Mouse (Mus musculus) testis, postnatal 10 days (tissue): Measurements from ENCODE around the gene Tspan15.

Experiments used
- DNase-seq: peaks from one replicate; pipeline ENCODE4 v3.0.0; 2021; ENCODE audit warnings: low spot score

The Tspan15 gene

GRCm38 (mm10) chr10:62228126-62228525 is 2.9 kb downstream of the Tspan15 start:
- no peak for DNase-seq

- no peak for DNase-seq
Observed at GRCm38 (mm10) chr10:62225839-62226238, 5.2 kb downstream of the Tspan15 start.

DNA sequence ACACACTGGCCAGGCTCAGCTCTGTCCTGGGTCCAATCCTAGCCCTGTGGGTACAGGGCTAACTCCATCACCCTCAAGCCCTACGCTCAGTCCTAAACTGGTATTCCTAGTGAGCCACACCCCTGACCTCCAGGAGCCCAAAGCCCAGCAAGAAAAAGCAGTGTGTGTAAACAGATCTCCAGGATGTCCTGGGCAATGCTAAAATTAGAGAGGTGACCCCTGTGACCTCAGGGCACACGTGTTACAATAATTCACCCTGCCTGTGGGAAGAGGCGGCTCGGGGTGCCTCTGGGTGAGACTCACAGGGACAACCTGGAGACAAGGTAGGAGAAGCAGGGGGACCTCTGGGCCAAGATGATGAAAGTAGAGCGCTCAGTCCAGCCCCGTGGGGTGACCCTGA is 6.8 kb downstream of the Tspan15 start:
- DNase-seq = no peak

DNA sequence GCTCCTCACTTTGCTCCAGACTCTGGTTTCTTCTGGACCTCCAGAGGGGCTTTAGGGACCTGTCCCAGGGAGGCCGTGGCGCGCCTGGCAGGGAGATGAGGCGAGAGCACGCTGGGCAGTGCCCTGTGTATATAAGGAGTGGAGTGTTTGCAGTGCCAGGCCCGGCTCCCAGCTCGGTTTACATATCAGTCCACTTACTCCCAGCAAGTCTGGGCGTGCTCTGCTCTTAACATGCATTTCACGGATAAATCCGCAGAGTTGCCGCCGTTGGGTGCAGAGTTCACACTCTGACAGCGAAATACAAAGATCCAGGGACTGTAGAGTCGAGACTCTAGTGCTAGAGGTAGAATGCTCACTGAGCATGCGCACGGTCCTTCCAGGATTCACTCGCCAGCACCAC is 8.3 kb downstream of the Tspan15 start:
- DNase-seq = no peak

DNA sequence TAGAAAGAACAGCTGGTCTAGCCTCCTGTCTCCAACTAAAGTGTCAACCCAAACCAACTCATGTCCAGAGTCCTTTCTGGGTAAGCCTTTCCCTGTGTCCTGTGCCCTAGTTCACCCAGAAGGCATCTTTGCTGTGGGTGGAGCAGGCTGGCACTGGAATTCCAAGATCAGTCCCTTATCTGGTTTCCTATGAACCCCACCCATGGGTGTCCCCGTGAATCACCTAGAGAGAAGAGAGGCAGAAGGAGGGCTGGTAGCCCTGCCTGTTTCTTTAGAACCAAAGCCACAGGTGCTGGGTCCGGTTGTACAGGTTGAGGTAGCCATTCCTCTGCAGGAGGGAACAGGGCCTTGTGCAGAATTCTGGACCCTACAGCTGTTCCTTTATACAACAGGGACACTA is 9.4 kb downstream of the Tspan15 start:
- DNase-seq = no peak

DNA sequence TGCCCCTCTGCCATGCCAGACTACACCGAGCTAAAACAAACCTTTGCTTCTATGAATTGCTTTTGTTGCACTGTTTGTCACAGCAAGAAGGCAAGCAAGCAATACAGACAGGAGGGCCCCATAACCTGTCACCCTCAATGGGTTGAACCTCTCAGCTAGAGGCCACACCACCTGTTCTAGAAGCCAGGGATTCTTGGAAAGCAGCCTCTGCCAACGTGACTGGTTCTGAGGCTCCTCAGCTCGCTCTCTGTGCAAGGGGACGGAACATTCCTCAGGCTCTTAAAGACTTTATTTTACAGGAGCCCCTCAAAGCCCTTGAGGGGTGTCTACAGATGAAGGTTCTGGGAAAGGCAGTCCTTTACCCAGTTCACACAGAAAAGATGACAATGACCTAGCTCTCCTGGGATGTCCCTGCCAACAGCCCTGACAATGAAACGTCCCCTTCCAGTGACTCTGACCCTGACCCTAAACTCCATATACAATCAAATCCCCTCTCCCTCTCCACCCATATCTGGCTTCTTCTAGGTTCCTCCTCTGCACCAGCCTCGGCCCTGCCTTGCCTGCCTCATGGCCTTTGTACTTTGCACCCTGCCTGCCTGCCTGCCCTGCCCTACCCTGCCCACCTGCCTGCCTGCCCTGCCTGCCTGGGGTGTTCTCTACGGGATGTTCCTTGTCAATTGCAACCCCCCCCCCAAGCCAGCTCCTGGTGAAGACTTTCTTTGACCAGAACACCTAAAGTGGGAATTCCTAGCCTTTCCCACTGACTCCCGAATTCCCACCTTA is 10.1 kb downstream of the Tspan15 start:
- DNase-seq = no peak

GRCm38 (mm10) chr10:62218789-62219172 is 12.3 kb downstream of the Tspan15 start:
- no peak for DNase-seq

DNA sequence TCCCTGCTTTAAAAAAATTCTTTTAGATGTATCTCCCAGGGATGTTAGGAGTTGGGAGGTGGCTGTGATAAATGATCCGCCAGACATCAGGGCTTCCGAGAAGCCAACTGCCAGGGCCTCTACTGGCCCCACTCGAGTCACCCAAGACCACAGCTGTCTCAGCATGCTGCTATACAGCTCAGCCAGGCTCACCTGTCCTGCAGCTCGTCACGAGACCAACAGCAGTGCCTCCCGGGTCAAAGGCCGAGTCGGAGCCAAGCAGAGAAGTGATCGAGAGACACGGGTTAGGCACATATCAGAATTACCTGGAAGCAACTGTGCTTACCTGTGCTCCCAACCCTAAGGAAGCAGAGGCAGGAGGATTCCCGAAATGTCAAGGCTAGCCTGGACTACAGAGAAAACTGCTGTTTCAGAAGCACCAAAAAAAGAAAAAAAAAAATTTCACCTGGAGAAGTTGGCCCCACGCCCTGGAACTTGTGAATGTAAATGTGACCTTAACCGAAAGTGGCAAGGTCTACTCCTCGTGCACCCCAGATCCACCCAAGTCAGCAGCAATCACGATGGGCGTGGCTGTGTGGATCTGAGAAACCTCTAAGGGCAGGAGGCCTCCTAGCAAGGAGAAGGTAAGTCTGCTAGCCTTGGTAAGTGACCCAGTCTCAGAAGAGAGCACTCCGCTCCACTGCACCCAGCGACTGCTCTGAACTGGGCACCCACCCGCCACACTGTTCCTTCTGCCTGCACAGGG is 12.8 kb downstream of the Tspan15 start:
- no peak for DNase-seq

DNA sequence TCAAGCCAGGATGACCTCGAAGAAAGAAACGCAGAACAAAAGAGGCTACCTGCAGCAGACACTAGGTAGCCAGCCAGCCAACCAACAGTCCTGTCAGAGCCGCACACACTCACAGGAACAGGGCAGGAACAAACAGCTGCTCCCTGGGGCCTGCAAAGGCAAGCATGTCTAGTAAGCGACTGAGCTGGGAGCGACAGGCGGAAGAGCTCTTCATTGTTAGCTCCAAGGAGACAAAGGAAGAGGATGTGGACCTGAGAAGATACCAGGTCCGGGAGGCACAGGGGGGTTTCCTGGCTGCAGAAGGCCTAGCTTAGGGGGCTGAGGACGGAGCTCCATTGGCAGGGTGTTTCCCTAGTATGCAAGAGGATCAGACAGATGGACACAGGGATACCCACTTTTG is 13.9 kb downstream of the Tspan15 start:
- DNase-seq = no peak

GRCm38 (mm10) chr10:62216595-62216994 is 14.5 kb downstream of the Tspan15 start:
- DNase-seq = no peak

- no peak for DNase-seq
Observed at GRCm38 (mm10) chr10:62215633-62216032, 15.4 kb downstream of the Tspan15 start.

DNA sequence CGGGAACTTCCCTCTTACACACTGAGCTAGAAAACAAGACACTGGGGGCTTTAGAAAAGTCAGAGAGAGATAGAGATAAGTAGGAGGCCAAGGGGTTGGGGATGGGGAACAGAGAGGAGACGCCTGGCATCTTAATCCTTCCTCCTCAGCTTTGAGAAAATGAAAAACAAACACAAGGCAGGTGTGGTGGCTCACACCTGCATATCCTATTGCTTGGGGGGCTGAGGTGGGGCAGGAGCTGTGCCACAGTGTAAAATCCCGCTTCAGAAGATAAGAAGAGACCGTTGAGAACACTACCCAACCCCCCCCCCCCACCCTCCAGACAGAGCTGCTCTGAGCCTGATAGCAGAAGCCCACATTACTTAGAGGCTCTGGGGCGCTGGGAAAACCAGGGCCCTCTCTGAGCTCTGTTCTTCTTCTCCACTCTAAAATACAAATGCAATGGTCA is 15.9 kb downstream of the Tspan15 start:
- DNase-seq = no peak

GRCm38 (mm10) chr10:62211310-62211709 is 19.7 kb downstream of the Tspan15 start:
- DNase-seq = no peak

DNA sequence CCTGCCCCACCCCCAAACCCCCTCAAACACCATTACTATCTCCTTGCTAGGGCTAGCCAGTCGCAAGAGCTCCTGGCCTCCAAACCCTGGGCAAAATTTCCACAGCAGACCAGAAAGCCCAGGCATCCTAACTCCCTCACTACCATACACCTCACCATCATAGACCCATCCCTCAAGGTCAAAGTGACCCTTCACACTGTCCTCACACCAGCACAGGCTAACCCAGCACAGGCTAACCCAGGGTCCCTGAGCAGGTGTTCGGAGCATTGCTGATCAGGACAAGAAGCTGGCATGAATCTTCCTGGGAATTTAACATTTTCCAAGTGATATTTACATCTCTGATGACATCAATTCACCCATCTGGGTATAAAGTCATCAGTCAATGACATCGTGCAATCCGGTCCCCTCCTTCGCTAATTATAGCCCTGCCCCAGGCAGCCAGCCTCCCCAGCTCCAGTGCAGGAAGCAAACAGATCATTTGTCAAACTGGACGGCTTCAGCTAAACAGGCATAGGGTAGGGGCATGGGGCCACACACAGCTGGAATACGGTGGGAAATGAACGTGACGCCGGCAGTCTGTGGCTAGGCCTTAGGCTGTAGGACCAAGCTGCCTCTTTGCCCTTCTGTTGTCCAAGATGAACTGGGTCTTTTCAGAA is 22.7 kb downstream of the Tspan15 start:
- DNase-seq = no peak

DNA sequence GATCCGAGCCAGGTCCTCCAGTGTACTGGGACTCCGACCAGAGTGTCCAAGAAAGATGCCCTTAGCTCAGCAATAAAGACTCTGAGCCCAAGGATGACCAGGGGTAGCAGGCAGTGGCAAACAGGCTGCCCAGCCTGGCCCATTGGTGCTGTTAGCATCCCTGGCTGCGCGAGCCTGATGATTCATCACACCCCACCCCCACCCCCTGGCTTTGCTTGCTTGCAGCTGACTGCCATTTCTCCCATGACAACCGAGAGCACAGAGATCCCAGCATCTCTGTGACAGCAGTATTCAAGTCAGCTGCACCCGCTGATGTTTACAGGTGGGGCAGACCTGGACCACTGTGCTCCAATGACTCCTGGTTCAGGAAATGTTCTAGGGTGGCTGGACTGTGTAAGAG is 28.5 kb downstream of the Tspan15 start:
- no peak for DNase-seq

DNA sequence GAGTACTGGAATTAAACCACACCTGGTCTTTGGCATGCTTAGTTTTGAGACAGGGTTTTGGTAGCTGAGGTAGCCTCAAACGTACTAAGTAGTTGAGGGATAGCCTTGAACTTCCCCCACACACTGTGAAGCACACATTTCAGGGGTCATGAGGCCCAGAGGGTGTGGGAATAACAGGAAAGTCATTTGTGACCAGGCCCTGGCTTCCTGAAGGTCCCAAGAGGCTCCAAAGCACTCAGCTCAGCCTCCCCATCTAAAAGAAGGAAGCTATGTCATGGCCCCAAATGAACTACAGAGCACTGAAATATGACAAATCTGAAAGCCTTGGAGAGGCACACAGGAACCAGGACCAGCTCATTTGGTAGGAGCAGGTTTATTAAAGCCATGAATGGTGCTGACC is 32.2 kb downstream of the Tspan15 start:
- no peak for DNase-seq

DNA sequence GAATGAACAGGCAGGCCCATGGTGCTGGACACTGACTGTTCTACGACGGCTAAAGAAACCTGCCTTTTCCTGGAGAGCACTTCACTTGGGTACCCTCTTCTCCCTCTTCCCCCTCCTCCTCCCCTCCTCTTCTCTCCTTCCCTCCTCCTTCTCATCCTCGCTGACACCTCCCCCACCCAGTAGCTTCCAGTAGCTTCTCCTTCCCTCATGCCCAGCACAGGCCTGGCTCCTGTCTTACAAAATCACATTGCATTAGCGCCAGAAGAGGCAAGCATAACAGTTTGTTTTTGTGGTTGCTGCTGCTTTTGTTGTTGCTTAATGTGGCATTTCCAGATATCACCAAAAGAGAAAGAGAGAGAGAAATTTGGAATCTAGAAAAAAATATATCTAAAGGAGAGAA is 33.6 kb downstream of the Tspan15 start:
- DNase-seq = no peak

GRCm38 (mm10) chr10:62195376-62195775 is 35.7 kb downstream of the Tspan15 start:
- DNase-seq = no peak

DNA sequence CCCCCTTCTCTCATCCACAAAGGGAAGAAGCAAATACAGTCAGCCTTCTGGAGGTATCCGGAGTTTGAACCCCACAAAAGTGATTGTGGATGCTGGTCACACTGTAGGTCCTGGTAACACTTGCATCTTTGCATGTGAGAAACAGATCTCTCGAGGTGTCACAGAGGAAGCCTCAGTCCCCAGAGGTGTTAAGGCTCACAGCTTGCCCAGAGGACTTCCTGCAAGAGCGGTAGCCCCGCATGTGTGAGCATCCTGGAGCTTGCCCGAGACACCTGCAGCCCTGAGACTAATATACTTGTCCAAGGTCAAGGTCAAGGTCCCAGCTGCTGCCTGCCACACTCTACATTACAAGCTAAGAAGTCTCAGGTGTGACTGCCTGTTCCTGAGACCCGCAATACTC is 36.1 kb downstream of the Tspan15 start:
- DNase-seq = no peak

- DNase-seq = peak; percentile 42
Observed at GRCm38 (mm10) chr10:62194461-62194860, 36.6 kb downstream of the Tspan15 start.

DNA sequence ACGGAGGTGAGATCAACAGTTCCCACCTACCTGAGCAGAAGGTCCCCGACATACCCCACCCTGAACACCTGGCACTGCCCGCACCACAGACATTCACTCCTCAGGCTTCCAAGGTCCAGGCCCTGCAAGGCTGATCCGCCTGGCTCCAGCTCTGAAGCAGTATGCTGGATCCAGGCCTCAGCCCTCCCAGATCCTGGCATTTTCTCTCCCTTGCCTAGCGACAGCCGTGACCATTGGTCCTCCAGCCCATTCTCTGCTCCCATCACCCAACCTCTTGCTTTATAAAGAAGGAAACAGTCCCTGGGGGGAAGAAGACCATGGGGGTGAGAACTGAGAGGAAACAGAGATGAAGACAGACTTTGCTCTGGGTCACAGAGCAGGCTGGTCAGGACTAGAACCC is 37.0 kb downstream of the Tspan15 start:
- no peak for DNase-seq

DNA sequence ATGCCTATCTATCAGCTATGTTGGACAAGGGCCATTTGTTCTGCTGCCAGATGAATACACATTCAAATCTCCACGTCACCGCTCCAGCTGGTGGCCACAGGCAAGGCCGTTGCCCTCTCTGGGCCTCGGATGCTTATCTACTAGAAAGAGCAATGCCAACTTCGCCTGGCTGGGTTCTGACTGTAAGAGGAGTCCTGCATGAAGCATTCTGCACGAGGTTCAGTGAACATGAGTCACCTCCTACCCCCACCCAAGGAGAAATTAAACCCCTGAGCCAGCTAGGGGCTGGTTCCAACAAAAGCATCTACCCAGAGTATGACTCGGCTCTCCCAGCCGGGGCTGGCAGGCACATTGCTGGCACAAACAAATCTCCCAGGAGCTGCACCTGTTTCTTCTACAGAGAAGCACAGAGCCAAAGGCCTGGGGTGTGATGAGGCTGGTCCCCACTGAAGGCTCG is 38.3 kb downstream of the Tspan15 start:
- peak; percentile 49 for DNase-seq

GRCm38 (mm10) chr10:62190821-62191220 is 40.2 kb downstream of the Tspan15 start:
- no peak for DNase-seq
